Mouse (Mus musculus) cerebellum, postnatal 36 days (tissue): ENCODE data around the gene Cda.

Source experiments
- DNase-seq, 2 experiments: peaks; one replicate each; pipeline ENCODE4 v3.0.0; 2021 to 2022; ENCODE audit warnings: mixed read lengths in 2 of 2

The Cda gene

GRCm38 (mm10) chr4:138304340-138305104 is 63.3 kb downstream of the Cda start, which contains the start of gene Ddost:
Gene Ddost (plus strand): TSS chr4:138304730.
- DNase-seq, result peak; percentile 99

- no peak for DNase-seq
These were observed 64.0 kb downstream of the Cda start for GRCm38 (mm10) chr4:138303742-138304141.

- no peak for DNase-seq
These were observed 64.8 kb downstream of the Cda start for GRCm38 (mm10) chr4:138303011-138303410.

- DNase-seq, result no peak
These were observed 66.5 kb downstream of the Cda start for GRCm38 (mm10) chr4:138301271-138301780.

- DNase-seq, result no peak
These were observed 73.7 kb downstream of the Cda start for GRCm38 (mm10) chr4:138293949-138294550.

GRCm38 (mm10) chr4:138293261-138293948 is 74.4 kb downstream of the Cda start:
- DNase-seq, result no peak

GRCm38 (mm10) chr4:138292028-138292427 is 75.8 kb downstream of the Cda start:
- DNase-seq, result no peak

- no peak for DNase-seq
These were observed 79.1 kb downstream of the Cda start for GRCm38 (mm10) chr4:138288691-138289090.
